13 mouse cellular contexts compared by ENCODE assay signal in the genomic region with DNA sequence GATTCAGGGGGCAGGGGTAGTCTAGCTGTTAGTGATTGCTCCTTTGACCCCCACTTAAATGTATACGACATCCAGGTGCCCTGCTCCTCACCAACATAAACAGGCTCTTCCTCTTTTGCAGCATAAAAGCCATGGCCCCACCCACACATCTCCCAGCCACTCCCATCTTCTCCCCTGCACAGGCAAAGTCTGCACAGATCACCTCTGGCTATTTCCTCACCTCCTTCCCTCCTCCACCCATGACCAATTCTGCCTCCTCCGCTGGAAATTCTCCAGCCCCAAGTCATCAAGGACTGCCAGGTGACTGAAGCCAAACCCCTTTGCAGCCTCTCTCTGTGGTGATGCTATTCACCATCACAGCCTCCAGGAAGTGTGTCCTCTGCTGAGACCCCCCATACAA.
"Had no signal": no experiment of that assay in that cellular context is flagged by ENCODE, and none has a peak within 500 bp of the region (broad histone marks: within the 10 kb centered on the region; RNA-seq: fewer than 3 reads in every experiment).

No protein-coding gene starts in this region.

- H3K27me3 ChIP-seq: limb, embryonic 15.5 days; liver, embryonic 13.5 days; midbrain, embryonic 12.5 days; neural tube, embryonic 13.5 days had no signal

- H3K4me1 ChIP-seq: limb, embryonic 15.5 days; liver, embryonic 13.5 days; midbrain, embryonic 12.5 days; neural tube, embryonic 13.5 days had no signal

- H3K9ac ChIP-seq: limb, embryonic 15.5 days; liver, embryonic 13.5 days; midbrain, embryonic 12.5 days; neural tube, embryonic 13.5 days had no signal

- ATAC-seq: midbrain, embryonic 16.5 days had no signal

- H3K4me2 ChIP-seq: limb, embryonic 15.5 days; liver, embryonic 13.5 days; midbrain, embryonic 12.5 days; neural tube, embryonic 13.5 days had no signal

- H3K36me3 ChIP-seq: limb, embryonic 15.5 days; liver, embryonic 13.5 days; midbrain, embryonic 12.5 days; neural tube, embryonic 13.5 days had no signal

- DNase-seq: kidney, postnatal 25 days; liver, embryonic 13.5 days; lung, adult 18-20 months; retina, postnatal 1 day; right cerebral cortex, postnatal 25 days; thymus, adult 2 months; thymus, postnatal 25 days had no signal

- H3K27ac ChIP-seq: left cerebral cortex, adult 2 months; limb, embryonic 15.5 days; liver, embryonic 13.5 days; midbrain, embryonic 12.5 days; neural tube, embryonic 13.5 days; stomach, postnatal 0 days had no signal

- H3K9me3 ChIP-seq: limb, embryonic 15.5 days; liver, embryonic 13.5 days; midbrain, embryonic 12.5 days; neural tube, embryonic 13.5 days had no signal

- H3K4me3 ChIP-seq: left cerebral cortex, adult 2 months; limb, embryonic 15.5 days; liver, embryonic 13.5 days; midbrain, embryonic 12.5 days; neural tube, embryonic 13.5 days had no signal
